In the genomic region with DNA sequence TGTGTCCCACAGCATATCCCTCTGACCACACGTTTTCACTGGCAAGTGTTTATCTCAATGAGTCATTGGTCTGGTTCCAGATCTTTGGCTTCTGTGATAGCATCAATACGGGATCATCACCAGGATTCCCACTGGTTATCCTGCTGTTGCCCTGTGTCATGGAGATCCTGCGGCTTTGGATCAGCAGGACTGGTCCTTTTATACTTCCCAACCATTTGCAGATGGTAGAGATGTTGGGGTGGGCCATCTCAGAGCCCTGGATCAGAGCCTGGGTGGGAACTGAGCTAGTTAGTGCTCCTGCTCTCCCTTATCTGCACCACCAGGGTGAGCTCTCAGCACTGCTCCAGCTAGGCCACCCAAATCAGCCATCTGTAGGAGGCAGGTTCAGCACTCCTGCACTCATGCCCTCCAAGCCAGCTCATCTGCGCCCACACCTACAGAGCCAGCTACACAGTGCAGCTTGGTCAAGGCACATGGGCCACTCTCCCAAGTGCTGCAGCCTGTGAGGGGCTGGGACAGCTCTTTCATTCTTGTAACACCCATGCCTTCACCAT, we compare ENCODE assay signal across 9 mouse cellular contexts. TPM values are rescaled to one million over a fixed set of nuclear protein-coding genes. Genes with fewer than 3 reads are reported as not detected.
DNase-seq lines count a peak whose midpoint lies in the region; ATAC-seq lines count a peak whose summit lies in the region.
"Had no signal": no experiment of that assay in that cellular context is flagged by ENCODE, and none has a peak within 500 bp of the region (broad histone marks: within the 10 kb centered on the region; RNA-seq: fewer than 3 reads in every experiment).

No protein-coding gene starts in this region.

- H3K36me3 ChIP-seq in hindbrain, embryonic 15.5 days = no peaks in the 10 kb centered on the region
- no peaks in the 10 kb centered on the region for H3K36me3 ChIP-seq in hindbrain, embryonic 10.5 days
- H3K36me3 ChIP-seq in embryonic facial prominence, embryonic 13.5 days = no peaks in the 10 kb centered on the region
- H3K36me3 ChIP-seq in lung, embryonic 16.5 days (ENCODE audit: control insufficient read depth, insufficient read depth, low read length) = no peaks in the 10 kb centered on the region
- no peaks in the 10 kb centered on the region for H3K36me3 ChIP-seq in neural tube, embryonic 15.5 days
- H3K36me3 ChIP-seq: liver, embryonic 13.5 days had no signal

- no peaks in the 10 kb centered on the region for H3K4me1 ChIP-seq in hindbrain, embryonic 15.5 days (replicated peaks)
- H3K4me1 ChIP-seq in hindbrain, embryonic 10.5 days (replicated peaks) = no peaks in the 10 kb centered on the region
- H3K4me1 ChIP-seq in embryonic facial prominence, embryonic 13.5 days = peaks cover 12% of the 10 kb centered on the region
- 0 out of 2 replicates have a peak, but pooled peaks cover 5% of the 10 kb centered on the region for H3K4me1 ChIP-seq in lung, embryonic 16.5 days (replicated peaks; ENCODE audit: control insufficient read depth, insufficient read depth, low read length)
- 0 out of 2 replicates have a peak, but pooled peaks cover 11% of the 10 kb centered on the region for H3K4me1 ChIP-seq in neural tube, embryonic 15.5 days
- H3K4me1 ChIP-seq: liver, embryonic 13.5 days had no signal

- no peak overlapping the region for H3K4me2 ChIP-seq in hindbrain, embryonic 15.5 days
- no peak overlapping the region for H3K4me2 ChIP-seq in embryonic facial prominence, embryonic 13.5 days
- no peak overlapping the region for H3K4me2 ChIP-seq in lung, embryonic 16.5 days (ENCODE audit: low read depth, low read length)
- H3K4me2 ChIP-seq in neural tube, embryonic 15.5 days = no peak overlapping the region
- H3K4me2 ChIP-seq: liver, embryonic 13.5 days had no signal

- H3K4me3 ChIP-seq in hindbrain, embryonic 15.5 days = no peak overlapping the region
- no peak overlapping the region for H3K4me3 ChIP-seq in hindbrain, embryonic 10.5 days
- no peak overlapping the region for H3K4me3 ChIP-seq in embryonic facial prominence, embryonic 13.5 days
- H3K4me3 ChIP-seq in lung, embryonic 16.5 days (ENCODE audit: low read length) = no peak overlapping the region
- no peak overlapping the region for H3K4me3 ChIP-seq in neural tube, embryonic 15.5 days (replicated peaks)
- H3K4me3 ChIP-seq: liver, embryonic 13.5 days had no signal

- no peak overlapping the region for H3K9ac ChIP-seq in hindbrain, embryonic 15.5 days
- H3K9ac ChIP-seq in embryonic facial prominence, embryonic 13.5 days = no peak overlapping the region
- H3K9ac ChIP-seq in lung, embryonic 16.5 days (ENCODE audit: low read length) = no peak overlapping the region
- H3K9ac ChIP-seq in neural tube, embryonic 15.5 days (replicated peaks) = no peak overlapping the region
- H3K9ac ChIP-seq: liver, embryonic 13.5 days had no signal

- 0 out of 2 replicates have a peak, but pooled peaks have one; percentile 33 for ATAC-seq in hindbrain, embryonic 15.5 days (ENCODE audit: low FRiP score, low read depth)
- 0 out of 2 replicates have a peak, but pooled peaks have one; percentile 15 for ATAC-seq in embryonic facial prominence, embryonic 13.5 days (ENCODE audit: insufficient number of reproducible peaks, insufficient read depth, low FRiP score, low TSS enrichment, low read depth)
- peak; percentile 18; the same call in 1 of the 2 replicates for ATAC-seq in lung, embryonic 16.5 days (ENCODE audit: low read depth)
- no peak for ATAC-seq in neural tube, embryonic 15.5 days (ENCODE audit: low FRiP score)

- H3K27ac ChIP-seq in hindbrain, embryonic 15.5 days (replicated peaks) = no peak overlapping the region
- no peak overlapping the region for H3K27ac ChIP-seq in hindbrain, embryonic 10.5 days
- no peak overlapping the region for H3K27ac ChIP-seq in embryonic facial prominence, embryonic 13.5 days
- no peak overlapping the region for H3K27ac ChIP-seq in lung, embryonic 16.5 days (ENCODE audit: low read length)
- H3K27ac ChIP-seq in neural tube, embryonic 15.5 days (replicated peaks) = no peak overlapping the region
- H3K27ac ChIP-seq: liver, embryonic 13.5 days had no signal

- no peaks in the 10 kb centered on the region for H3K27me3 ChIP-seq in hindbrain, embryonic 15.5 days
- H3K27me3 ChIP-seq in hindbrain, embryonic 10.5 days (ENCODE audit: insufficient read depth, poor library complexity, severe bottlenecking) = no peaks in the 10 kb centered on the region
- H3K27me3 ChIP-seq in embryonic facial prominence, embryonic 13.5 days = 0 out of 2 replicates have a peak, but pooled peaks cover 3% of the 10 kb centered on the region
- no peaks in the 10 kb centered on the region for H3K27me3 ChIP-seq in lung, embryonic 16.5 days (ENCODE audit: control insufficient read depth, insufficient read depth, low read depth, low read length)
- no peaks in the 10 kb centered on the region for H3K27me3 ChIP-seq in neural tube, embryonic 15.5 days (replicated peaks)
- H3K27me3 ChIP-seq: liver, embryonic 13.5 days had no signal

- 66% methylated on average over 4 of the region's 4 CpGs for WGBS in hindbrain, embryonic 15.5 days
- WGBS in hindbrain, embryonic 10.5 days = 71% methylated on average over 4 of the region's 4 CpGs
- 65% methylated on average over 4 of the region's 4 CpGs for WGBS in embryonic facial prominence, embryonic 13.5 days
- 49% methylated on average over 4 of the region's 4 CpGs for WGBS in lung, embryonic 16.5 days
- WGBS in neural tube, embryonic 15.5 days = 69% methylated on average over 4 of the region's 4 CpGs

- H3K9me3 ChIP-seq in hindbrain, embryonic 15.5 days = no peaks in the 10 kb centered on the region
- H3K9me3 ChIP-seq in hindbrain, embryonic 10.5 days = no peaks in the 10 kb centered on the region
- no peaks in the 10 kb centered on the region for H3K9me3 ChIP-seq in embryonic facial prominence, embryonic 13.5 days
- H3K9me3 ChIP-seq in lung, embryonic 16.5 days (ENCODE audit: control insufficient read depth, low read length) = no peaks in the 10 kb centered on the region
- H3K9me3 ChIP-seq in neural tube, embryonic 15.5 days (replicated peaks) = no peaks in the 10 kb centered on the region
- H3K9me3 ChIP-seq: liver, embryonic 13.5 days had no signal

- no peak for DNase-seq in hindbrain, embryonic 10.5 days (ENCODE audit: low spot score)
- DNase-seq in R1 (ENCODE audit: low read depth, low spot score) = peak; percentile 49
- DNase-seq in yolk sac, embryonic 10.5 days (ENCODE audit: low spot score) = no peak
- DNase-seq in left cerebral cortex, adult 8-10 months (ENCODE audit: low spot score in 2 of 2) = no peak
- DNase-seq: liver, embryonic 13.5 days had no signal

RNA-seq across cellular contexts. Expression of a gene that starts 21.0 kb away (rescaled TPM):
- 27.2 and 28.3 TPM in 2 replicates for polyA plus RNA-seq in hindbrain, embryonic 15.5 days (2015; fragmentation: Nextera tagmentation; extraction: Ambion mirVana)
- 26.5 and 32.7 TPM in 2 replicates for polyA plus RNA-seq in hindbrain, embryonic 10.5 days (2016; fragmentation: Nextera tagmentation; extraction: Ambion mirVana)
- polyA plus RNA-seq in embryonic facial prominence, embryonic 13.5 days (2015; fragmentation: Nextera tagmentation; extraction: Ambion mirVana) = 33.3 and 40.4 TPM in 2 replicates
- 26.7 TPM in 2 replicates for polyA plus RNA-seq in lung, embryonic 16.5 days (2015; fragmentation: Nextera tagmentation; extraction: Ambion mirVana)
- 1 to 10 TPM; 3.6 to 5.8 (median 4.7) TPM for total RNA-seq in left cerebral cortex, adult 8-10 months (2022)
- 27.6 and 28.1 TPM in 2 replicates for polyA plus RNA-seq in neural tube, embryonic 15.5 days (2015; fragmentation: Nextera tagmentation; extraction: Ambion mirVana)
